Mouse (Mus musculus): ENCODE results near the gene Ube2e2.
A peak's percentile ranks its signal among the peaks of the same experiment; 100 is the strongest.

The Ube2e2 gene

DNA sequence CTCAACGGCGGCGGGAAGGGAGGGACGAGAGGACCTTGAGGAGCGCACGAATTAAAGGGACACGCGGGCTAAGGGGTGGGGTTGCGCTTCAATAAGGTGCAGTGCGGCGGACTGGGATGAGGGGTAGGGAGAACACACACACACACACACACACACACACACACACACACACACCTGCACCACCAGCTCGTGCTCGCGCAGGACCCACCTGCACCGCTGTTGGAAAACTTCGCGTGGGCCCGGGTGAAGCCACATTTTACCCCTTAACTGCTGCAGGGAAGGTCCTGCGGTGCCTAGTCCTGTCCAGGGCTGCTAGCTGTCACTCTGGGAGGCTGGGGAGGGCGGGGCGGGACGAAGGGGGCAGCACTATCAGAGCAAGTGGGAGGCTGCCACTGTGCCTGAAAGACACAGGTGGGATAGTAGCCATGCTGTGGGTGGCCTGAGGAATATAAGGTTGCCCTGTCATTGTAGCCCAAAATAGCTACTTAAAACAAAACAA lies at the start of gene Ube2e2:
Gene Ube2e2 (minus strand): TSS at position 321 of the 499 bp plus-strand sequence.
- DNase-seq (ENCODE audit: low spot score): no peak

- DNase-seq (ENCODE audit: low spot score): no peak
These were observed 46.0 kb upstream of the Ube2e2 start for GRCm38 (mm10) chr14:18940068-18940467.

DNA sequence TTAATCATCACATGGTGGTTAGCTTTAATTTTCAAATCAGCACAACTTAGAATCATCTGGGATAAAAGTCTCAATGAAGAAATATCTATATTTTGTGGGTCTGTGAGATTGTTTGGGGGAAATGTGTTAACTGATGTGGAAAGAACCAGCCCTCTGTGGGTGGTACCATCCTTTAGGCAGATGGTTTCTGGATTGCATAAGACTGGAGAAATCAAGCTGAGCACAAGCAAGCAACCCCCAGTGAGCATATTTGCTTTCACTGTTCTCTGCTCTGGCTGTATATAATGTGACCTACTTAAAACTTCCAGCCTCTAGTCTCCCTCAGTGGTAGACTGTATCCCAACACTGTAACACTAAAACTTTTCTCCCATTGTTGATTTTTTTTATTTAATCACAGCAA lies 9.5 kb upstream of the Ube2e2 start:
- DNase-seq (ENCODE audit: low spot score): no peak

GRCm38 (mm10) chr14:18893121-18893946 lies 733 bp downstream of the Ube2e2 start:
- peak; percentile 94 for DNase-seq (ENCODE audit: low spot score)

DNA sequence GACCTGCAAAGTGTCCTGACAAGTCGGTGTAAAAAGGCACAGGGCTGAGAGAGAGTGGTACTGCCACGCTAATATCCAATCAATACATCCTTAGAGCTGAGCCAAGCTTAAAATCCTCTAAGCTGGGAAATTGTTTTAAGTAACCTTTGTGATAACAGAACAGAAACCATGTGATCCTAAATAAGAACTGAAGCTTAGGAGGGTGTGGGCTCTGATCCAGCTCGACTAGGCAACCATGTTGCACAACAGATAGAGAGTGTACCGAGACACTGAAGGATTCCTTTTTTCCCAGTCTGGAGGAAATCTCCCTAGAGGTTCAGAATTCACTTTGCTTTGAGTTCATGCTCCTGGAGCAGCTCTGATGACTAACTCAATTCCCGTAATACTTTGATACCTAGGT lies 4.5 kb downstream of the Ube2e2 start:
- DNase-seq (ENCODE audit: low spot score): no peak

DNA sequence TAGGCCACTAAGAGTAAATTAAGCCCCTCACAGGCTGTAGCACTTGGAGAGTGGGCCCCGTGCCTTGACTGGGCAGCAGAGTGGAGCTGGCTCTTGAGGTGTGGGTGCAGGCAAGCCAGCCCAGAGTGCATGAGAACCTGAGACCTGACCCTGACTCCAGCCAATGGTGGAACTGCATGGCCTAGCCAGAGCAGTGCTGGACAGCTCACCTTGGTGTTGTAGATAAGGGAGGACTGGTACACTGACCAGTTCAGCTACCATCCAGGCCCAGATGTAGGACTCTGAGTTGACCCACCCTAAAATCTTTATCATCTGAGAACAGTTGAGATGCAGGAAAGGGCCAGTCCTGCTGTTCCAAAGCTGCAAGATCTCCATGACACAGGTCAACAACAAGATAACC lies 11.6 kb downstream of the Ube2e2 start:
- no peak for DNase-seq (ENCODE audit: low spot score)

DNA sequence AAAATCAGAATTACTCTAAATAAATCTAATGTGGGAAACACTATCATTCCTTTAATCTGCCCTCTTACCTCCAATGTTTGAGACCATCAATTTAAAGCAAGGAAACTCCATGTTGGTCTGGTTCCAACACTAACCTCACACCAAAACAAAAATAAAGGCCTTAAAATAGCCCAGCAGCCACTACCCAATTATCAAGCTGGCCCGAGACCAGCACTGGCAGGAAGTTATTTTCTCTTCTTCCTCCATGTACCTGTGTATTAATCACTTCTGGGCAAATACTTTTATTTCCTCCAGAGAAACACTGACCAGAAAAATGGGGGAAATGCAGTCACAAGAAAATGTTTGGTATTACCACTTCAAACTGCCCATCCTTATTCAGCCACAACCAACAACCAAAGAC lies 23.4 kb downstream of the Ube2e2 start:
- DNase-seq (ENCODE audit: low spot score): no peak

DNA sequence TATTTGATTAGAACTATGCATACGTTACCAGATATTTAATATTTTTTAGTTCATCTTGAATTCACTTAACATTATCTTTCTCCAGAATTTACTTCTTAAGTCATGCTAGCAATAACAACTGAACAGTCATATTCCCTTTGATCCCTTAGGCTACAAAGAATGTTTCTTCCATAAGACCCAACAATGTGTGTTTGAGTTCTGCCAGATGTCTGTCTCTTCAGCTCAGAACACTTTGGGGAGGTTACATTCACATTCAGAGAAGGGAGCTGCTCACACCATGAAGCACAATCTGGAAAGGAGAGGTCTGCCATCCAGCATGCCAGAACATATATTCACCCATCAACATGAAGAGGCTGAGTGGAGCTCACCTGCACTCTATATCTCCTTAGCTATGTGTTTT lies 65.4 kb downstream of the Ube2e2 start:
- DNase-seq (ENCODE audit: low spot score): no peak

DNA sequence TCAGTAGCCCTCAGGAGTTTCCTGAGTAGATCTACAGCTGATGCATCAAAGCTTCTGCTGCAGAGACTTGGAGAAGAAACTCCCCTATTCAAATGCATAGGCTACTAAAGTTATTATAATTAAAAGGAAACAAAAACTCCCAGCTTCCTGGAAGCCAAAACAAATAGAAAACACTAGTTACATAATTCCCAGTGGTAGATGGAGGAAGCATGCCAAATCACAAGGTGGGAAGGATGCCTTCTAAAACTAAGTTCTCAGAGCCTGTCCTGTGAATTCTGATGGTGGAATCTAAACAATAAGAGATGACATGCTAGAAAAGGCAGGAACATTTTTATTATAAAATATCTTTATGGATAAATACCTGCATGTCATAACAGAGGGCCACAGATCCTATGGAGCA lies 67.3 kb downstream of the Ube2e2 start:
- DNase-seq (ENCODE audit: low spot score): no peak

GRCm38 (mm10) chr14:18820713-18821112 lies 73.4 kb downstream of the Ube2e2 start:
- no peak for DNase-seq (ENCODE audit: low spot score)

DNA sequence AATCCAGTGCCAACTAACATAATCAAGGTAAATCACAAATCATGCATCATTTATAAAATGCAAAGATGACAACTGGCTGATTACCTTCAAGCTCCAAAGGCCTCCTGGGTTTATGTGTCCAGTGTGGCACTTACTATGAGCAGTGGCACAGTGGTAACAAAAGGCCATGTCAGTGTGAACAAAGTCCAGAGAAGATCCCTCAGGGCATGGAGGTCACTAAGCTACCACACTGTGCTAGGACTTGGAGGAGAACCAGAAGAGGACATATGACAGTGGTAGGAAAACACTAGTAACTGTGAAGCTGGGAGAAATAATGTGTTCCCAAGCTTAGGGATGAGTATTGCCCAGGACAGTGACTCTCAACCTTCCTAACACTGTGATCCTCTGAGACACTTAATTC lies 97.2 kb downstream of the Ube2e2 start:
- no peak for DNase-seq (ENCODE audit: low spot score)

DNA sequence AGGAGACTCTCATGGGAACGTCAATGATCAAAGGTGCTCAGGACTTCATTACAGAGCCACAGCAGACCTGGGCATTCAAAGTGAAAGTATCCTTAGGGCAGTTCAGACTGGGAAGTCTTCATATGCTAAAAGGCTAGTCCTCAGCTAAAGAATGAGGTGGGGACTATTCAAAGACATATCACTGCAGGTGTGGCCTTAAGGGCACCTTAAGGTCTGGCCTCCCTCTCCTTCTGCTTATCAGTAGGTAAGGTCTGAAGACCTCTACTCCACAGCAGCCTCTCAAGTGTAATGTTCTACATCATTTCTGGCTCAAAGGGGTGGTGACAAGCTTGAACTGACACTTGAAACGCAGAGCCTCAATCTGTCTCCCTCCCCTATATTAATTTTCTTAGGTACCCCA lies 98.3 kb downstream of the Ube2e2 start:
- DNase-seq (ENCODE audit: low spot score): no peak

GRCm38 (mm10) chr14:18778993-18779675 lies 114.9 kb downstream of the Ube2e2 start:
- no peak for DNase-seq (ENCODE audit: low spot score)

DNA sequence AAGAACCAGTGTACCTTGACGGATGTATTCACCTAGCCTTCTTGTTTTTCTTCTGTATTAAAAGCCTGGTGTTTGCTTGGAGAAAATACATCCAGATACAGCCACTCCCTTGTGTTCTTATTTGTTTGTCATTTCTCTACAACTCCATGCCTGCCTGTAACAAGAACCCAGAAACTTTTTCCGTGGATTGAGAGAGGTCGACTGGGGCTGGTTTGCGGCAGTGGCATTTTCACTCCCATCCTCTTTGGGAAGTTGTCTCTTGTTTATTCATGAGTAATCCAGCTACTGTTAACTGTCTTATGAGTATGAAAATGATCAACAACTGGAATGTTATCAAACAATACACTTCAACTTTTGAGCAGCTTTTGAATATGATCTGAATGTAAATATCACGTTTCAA lies 115.8 kb downstream of the Ube2e2 start:
- no peak for DNase-seq (ENCODE audit: low spot score)

DNA sequence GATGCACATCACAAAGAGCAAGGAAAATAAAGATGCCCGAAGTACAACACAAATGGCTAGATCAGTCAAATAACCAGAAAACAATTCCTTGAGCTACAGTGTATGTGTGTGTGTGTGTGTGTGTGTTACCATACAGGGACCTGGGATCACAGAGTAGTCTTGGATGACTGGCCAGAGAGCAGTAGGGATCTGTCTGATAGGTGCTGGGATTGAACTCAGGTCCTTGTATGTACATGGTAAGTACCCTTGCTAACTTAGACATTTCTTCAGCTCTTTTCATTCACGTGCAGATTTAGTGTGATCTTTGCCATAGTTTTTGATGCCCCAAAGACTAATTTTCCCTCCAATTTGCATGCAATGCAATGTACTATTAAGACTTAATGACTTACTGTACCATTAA lies 117.9 kb downstream of the Ube2e2 start:
- DNase-seq (ENCODE audit: low spot score): no peak

DNA sequence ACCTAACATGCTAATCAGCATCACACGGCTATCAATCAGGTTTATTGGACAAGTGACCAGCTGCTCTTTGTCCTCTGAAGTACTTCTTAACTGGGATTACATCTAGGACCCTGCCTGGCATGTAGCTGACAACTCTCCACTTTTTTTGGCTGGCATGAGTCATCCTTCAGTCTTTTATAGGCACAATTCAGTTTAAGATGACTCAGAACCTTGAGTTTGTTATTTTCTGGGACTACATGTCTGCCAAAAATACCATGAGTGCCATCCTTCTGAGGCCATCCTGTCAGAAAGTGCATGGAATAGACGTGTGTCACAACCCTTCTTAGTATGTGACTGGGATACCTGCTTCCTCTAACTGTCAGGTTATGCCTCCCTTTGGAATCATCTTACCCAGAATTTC lies 120.3 kb downstream of the Ube2e2 start:
- DNase-seq (ENCODE audit: low spot score): no peak

GRCm38 (mm10) chr14:18759601-18760356 lies 134.3 kb downstream of the Ube2e2 start:
- no peak for DNase-seq (ENCODE audit: low spot score)

GRCm38 (mm10) chr14:18758595-18759532 lies 135.2 kb downstream of the Ube2e2 start:
- no peak for DNase-seq (ENCODE audit: low spot score)

DNA sequence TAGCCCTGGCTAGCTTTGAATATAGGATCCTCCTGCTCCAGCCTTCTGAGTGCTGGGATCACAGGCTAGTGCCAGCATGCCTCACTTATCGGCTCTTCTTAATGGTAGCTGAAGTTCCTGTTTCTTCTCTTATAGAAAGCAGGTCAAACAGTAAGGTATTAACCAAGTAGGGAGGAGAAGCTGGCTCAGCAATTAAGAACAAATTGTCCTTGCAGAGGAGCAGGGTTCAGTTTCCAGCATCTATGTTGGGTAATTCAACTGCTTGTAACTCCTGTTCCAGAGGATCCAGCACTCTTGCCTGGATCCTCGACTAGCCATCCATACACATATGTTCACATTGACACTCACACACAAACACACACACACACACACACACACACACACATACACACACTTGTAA lies 136.1 kb downstream of the Ube2e2 start:
- DNase-seq (ENCODE audit: low spot score): no peak

DNA sequence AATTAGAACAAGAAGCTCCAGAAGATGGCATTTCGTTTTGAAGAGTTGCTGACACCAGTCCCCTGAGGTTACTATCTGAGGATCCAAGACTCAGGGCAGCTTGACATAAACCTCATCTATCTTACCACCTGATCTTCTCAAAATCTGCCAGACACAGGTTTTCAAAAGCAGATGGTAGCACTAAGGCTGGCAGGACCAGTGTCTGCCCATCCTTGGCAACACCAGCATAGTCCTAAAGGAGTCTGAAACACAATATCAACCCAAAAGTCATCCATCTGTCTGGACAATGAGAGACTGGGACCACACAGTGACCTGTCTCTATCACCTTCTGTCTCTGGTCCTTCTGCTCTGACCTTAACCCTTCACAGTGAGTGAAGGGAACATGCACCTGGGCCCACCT lies 138.7 kb downstream of the Ube2e2 start:
- DNase-seq (ENCODE audit: low spot score): no peak

DNA sequence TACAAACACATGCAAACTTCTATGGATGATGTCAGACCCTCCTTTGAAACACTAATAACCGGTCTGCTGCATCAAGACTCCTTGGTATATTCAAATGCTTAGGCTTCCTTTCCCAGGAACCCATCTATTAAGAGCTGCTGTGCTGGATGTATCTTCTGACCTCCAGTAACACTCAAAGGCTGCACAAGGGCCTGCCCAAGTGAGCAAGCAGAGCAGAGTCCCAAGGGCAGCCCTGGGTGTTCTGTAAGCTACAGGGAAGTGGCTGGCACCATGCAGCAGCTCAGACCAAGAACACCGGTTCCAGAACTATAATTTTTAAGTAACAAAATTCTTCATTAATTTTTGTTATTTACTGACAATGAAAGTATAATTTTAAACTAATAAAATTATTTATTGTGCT lies 139.5 kb downstream of the Ube2e2 start:
- no peak for DNase-seq (ENCODE audit: low spot score)

DNA sequence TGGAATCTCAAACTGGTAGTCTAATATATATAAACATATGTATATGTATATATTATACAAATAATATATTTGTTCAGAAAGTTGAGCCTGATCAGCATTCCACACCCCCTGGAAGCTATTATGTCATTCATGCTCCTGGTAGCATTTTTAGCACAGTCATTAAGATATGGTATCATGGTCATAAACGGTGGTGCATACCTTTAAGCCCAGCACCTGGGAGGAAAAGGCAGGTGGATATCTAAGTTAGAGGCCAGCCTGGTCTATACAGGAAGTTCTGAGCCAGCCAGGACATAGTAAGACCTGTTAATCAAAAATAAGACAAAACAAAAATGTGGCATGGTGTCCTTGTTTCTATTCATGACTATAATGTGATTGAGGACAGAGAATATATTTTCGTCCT lies 140.1 kb downstream of the Ube2e2 start:
- DNase-seq (ENCODE audit: low spot score): no peak
